Mouse (Mus musculus) MEL (cell line): ENCODE data around the gene Maml3. TPM values are rescaled to one million over a fixed set of nuclear protein-coding genes. Genes with fewer than 3 reads are reported as not detected.

Experiments used
- DNase-seq: peaks from one replicate; pipeline ENCODE4 v3.0.0; 2011; ENCODE audit warnings: low read depth, low spot score
- H3K27ac ChIP-seq: 2 replicates; pipeline ENCODE4 v1.5.1; 2012; ENCODE audit warnings: low read depth, mild to moderate bottlenecking, control low read depth, low read length, moderate library complexity; ENCODE audit not compliant: control insufficient read depth
- H3K27me3 ChIP-seq, 2 experiments: fragments of 150-350 bp in 1 of 2; sonication (generic) in 1 of 2; 2 replicates each; pipeline ENCODE4 v1.6.1; 2012; ENCODE audit warnings: low read length in 2 of 2, mild to moderate bottlenecking in 2 of 2, improper control_type of control experiment in 1 of 2, moderate library complexity in 1 of 2; ENCODE audit not compliant: insufficient read depth in 2 of 2, control insufficient read depth in 1 of 2
- H3K36me3 ChIP-seq, 2 experiments: 2 replicates each; pipeline ENCODE4 v1.6.1; 2012 to 2014; ENCODE audit warnings: low read length in 2 of 2, improper control_type of control experiment in 1 of 2, inconsistent platforms in 1 of 2, mild to moderate bottlenecking in 1 of 2; ENCODE audit not compliant: insufficient read depth in 2 of 2, control insufficient read depth in 1 of 2
- H3K4me1 ChIP-seq, 2 experiments: fragments of 150-350 bp in 1 of 2; sonication (generic) in 1 of 2; 2 replicates each; pipeline ENCODE4 v1.6.1; 2012; ENCODE audit warnings: low read length in 2 of 2, improper control_type of control experiment in 1 of 2, mild to moderate bottlenecking in 1 of 2; ENCODE audit not compliant: insufficient read depth in 2 of 2, control insufficient read depth in 1 of 2
- H3K4me3 ChIP-seq, 2 experiments: fragments of 150-350 bp in 1 of 2; sonication (generic) in 1 of 2; 2 replicates each; pipeline ENCODE4 v1.5.1; 2012; ENCODE audit warnings: low read depth in 2 of 2, low read length in 2 of 2, mild to moderate bottlenecking in 2 of 2, moderate library complexity in 2 of 2, control low read depth in 1 of 2, improper control_type of control experiment in 1 of 2; ENCODE audit not compliant: control insufficient read depth in 1 of 2, insufficient read depth in 1 of 2
- H3K79me2 ChIP-seq: 2 replicates; pipeline ENCODE4 v1.6.1; 2012; ENCODE audit warnings: mild to moderate bottlenecking, low read length, moderate library complexity; ENCODE audit not compliant: control insufficient read depth, poor library complexity, insufficient read depth
- H3K9ac ChIP-seq: 2 replicates; pipeline ENCODE4 v1.6.1; 2012; ENCODE audit warnings: low read depth, mild to moderate bottlenecking, control low read depth, low read length, moderate library complexity; ENCODE audit not compliant: control insufficient read depth, poor library complexity, severe bottlenecking
- H3K9me3 ChIP-seq: fragments of 150-350 bp; sonication (generic); replicated peaks from 2 replicates; pipeline ENCODE4 v1.6.1; 2012; ENCODE audit warnings: mild to moderate bottlenecking, low read length, improper control_type of control experiment, moderate library complexity; ENCODE audit not compliant: insufficient read depth
- BHLHE40 ChIP-seq: IDR thresholded peaks from 2 replicates; pipeline ENCODE4 v1.6.1; 2012; ENCODE audit warnings: low read depth, mild to moderate bottlenecking, inconsistent platforms, low read length, improper control_type of control experiment, borderline replicate concordance
- ELF1 ChIP-seq: IDR thresholded peaks from 2 replicates; pipeline ENCODE4 v1.6.1; 2014; ENCODE audit warnings: low read depth, mild to moderate bottlenecking, inconsistent platforms, low read length, improper control_type of control experiment, moderate library complexity
- EP300 ChIP-seq, 2 experiments: IDR thresholded peaks; 2 replicates each; pipeline ENCODE4 v1.6.1; 2011; ENCODE audit warnings: improper control_type of control experiment in 2 of 2, low read length in 2 of 2, low read depth in 1 of 2, mild to moderate bottlenecking in 1 of 2
- ETS1 ChIP-seq: IDR thresholded peaks from 2 replicates; pipeline ENCODE4 v1.6.1; 2012; ENCODE audit warnings: low read depth, mild to moderate bottlenecking, inconsistent platforms, low read length, improper control_type of control experiment, moderate library complexity
- GABPA ChIP-seq: IDR thresholded peaks from 2 replicates; pipeline ENCODE4 v1.6.1; 2012; ENCODE audit warnings: low read depth, mild to moderate bottlenecking, inconsistent platforms, low read length, improper control_type of control experiment, moderate library complexity
- GATA1 ChIP-seq: IDR thresholded peaks from 2 replicates; pipeline ENCODE4 v1.6.1; 2011; ENCODE audit warnings: low read depth, low read length, improper control_type of control experiment
- HCFC1 ChIP-seq: IDR thresholded peaks from 2 replicates; pipeline ENCODE4 v1.6.1; 2012; ENCODE audit warnings: low read depth, mild to moderate bottlenecking, inconsistent platforms, low read length, improper control_type of control experiment, moderate library complexity
- JUND ChIP-seq: IDR thresholded peaks from 2 replicates; pipeline ENCODE4 v1.6.1; 2011; ENCODE audit warnings: low read depth, mild to moderate bottlenecking, improper control_type of control experiment, low read length
- KAT2A ChIP-seq: conservative IDR thresholded peaks from 2 replicates; pipeline ENCODE4 v1.6.1; 2012; ENCODE audit warnings: low read depth, low read length, improper control_type of control experiment, inconsistent platforms
- MAZ ChIP-seq: IDR thresholded peaks from 2 replicates; pipeline ENCODE4 v1.6.1; 2012; ENCODE audit warnings: low read depth, mild to moderate bottlenecking, inconsistent platforms, low read length, improper control_type of control experiment
- MYB ChIP-seq: IDR thresholded peaks from 2 replicates; pipeline ENCODE4 v1.6.1; 2011; ENCODE audit warnings: mild to moderate bottlenecking, low read depth, low read length, improper control_type of control experiment
- MYC ChIP-seq: IDR thresholded peaks from 2 replicates; pipeline ENCODE4 v1.6.1; 2011; ENCODE audit warnings: low read depth, mild to moderate bottlenecking, low read length, improper control_type of control experiment, moderate library complexity
- POLR2A ChIP-seq, 2 experiments: IDR thresholded peaks; 2 replicates each; pipeline ENCODE4 v1.6.1; 2011 to 2012; ENCODE audit warnings: low read length in 2 of 2, mild to moderate bottlenecking in 2 of 2, control low read depth in 1 of 2, improper control_type of control experiment in 1 of 2, low read depth in 1 of 2, moderate library complexity in 1 of 2; ENCODE audit not compliant: control insufficient read depth in 1 of 2, insufficient read depth in 1 of 2, poor library complexity in 1 of 2
- POLR2AphosphoS2 ChIP-seq: IDR thresholded peaks from 2 replicates; pipeline ENCODE4 v1.6.1; 2011; ENCODE audit warnings: low read length, improper control_type of control experiment
- RAD21 ChIP-seq: IDR thresholded peaks from 2 replicates; pipeline ENCODE4 v1.6.1; 2011; ENCODE audit warnings: mild to moderate bottlenecking, low read depth, low read length, improper control_type of control experiment
- SMC3 ChIP-seq: IDR thresholded peaks from 2 replicates; pipeline ENCODE4 v1.6.1; 2011; ENCODE audit warnings: low read depth, low read length, improper control_type of control experiment
- TAL1 ChIP-seq: IDR thresholded peaks from 2 replicates; pipeline ENCODE4 v1.6.1; 2012; ENCODE audit warnings: mild to moderate bottlenecking, inconsistent platforms, low read length, moderate library complexity, mixed read lengths
- TBP ChIP-seq: IDR thresholded peaks from 2 replicates; pipeline ENCODE4 v1.8.0; 2011; ENCODE audit warnings: low read depth, low read length, improper control_type of control experiment
- USF1 ChIP-seq: IDR thresholded peaks from 2 replicates; pipeline ENCODE4 v1.6.1; 2014; ENCODE audit warnings: low read depth, mild to moderate bottlenecking, inconsistent platforms, low read length, improper control_type of control experiment, moderate library complexity
- USF2 ChIP-seq, 2 experiments: IDR thresholded peaks; 2 replicates each; pipeline ENCODE4 v1.6.1; 2011 to 2012; ENCODE audit warnings: improper control_type of control experiment in 2 of 2, low read length in 2 of 2, borderline replicate concordance in 1 of 2, inconsistent platforms in 1 of 2, low read depth in 1 of 2, mild to moderate bottlenecking in 1 of 2; ENCODE audit not compliant: insufficient read depth in 1 of 2
- ZKSCAN1 ChIP-seq: IDR thresholded peaks from 2 replicates; pipeline ENCODE4 v1.6.1; 2012; ENCODE audit warnings: low read depth, mild to moderate bottlenecking, inconsistent platforms, low read length, improper control_type of control experiment, moderate library complexity
- ZNF384 ChIP-seq: IDR thresholded peaks from 2 replicates; pipeline ENCODE4 v1.6.1; 2012; ENCODE audit warnings: low read depth, mild to moderate bottlenecking, inconsistent platforms, low read length, improper control_type of control experiment
- polyA plus RNA-seq, 2 experiments: library from polyadenylated mRNA; stranded (reverse) in 1 of 2; unstranded in 1 of 2; fragments of >175 nt in 1 of 2; fragments of >200 nt in 1 of 2; gene quantifications; 2 replicates each; pipeline versions ENCODE4 v1.2.1 to v1.2.4; 2012; ENCODE audit warnings: low replicate concordance in 2 of 2, low read depth in 1 of 2; ENCODE audit not compliant: insufficient read length in 2 of 2, insufficient read depth in 1 of 2, missing spikeins in 1 of 2
- total RNA-seq: library from RNA; depleted of rRNA; stranded (reverse); fragments of 300-350 nt; gene quantifications from 2 replicates; pipeline ENCODE4 v1.2.3, GENCODE M21; 2012

Gene Maml3
- total and polyA plus RNA-seq, 3 experiments: 2.0 to 4.1 TPM; not detected in 1

DNA sequence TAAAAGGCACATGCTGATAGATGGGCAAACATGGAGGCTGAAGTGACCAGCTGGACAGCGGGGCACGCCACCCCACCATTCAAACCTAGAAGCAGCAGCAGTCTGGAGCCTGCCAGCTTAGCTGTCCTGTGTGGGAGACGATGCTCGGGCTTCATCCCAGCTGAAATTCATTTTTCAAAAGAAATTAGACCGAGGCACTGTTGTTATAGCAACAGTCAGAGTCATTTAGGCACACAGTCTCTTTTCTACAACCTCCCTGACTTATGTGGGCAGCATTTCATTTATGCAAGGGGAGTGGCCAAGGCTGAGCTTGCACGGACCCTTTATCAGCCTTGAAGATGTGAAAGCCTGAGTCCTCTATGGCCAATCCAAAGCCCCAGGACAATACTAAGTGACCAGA is 234.9 kb downstream of the Maml3 start:
- H3K27ac ChIP-seq: no peak overlapping the region
- H3K27me3 ChIP-seq: no peaks in the 10 kb centered on the region
- TF ChIP-seq ELF1 (no peak), MYB (no peak), TAL1 (no peak), USF1 (no peak), POLR2A (IDR thresholded peaks at IDR 0.05; ENCODE audit: control insufficient read depth in 1 of 2, insufficient read depth in 1 of 2, low read depth in 1 of 2, low read length in 2 of 2, poor library complexity in 1 of 2) (no peak), EP300 (IDR thresholded peaks at IDR 0.05; ENCODE audit: low read depth in 1 of 2, low read length in 2 of 2) (no peak), ETS1 (no peak), BHLHE40 (no peak), GABPA (no peak), USF2 (IDR thresholded peaks at IDR 0.05; ENCODE audit: borderline replicate concordance in 1 of 2, insufficient read depth in 1 of 2, low read depth in 1 of 2, low read length in 2 of 2) (no peak), ZKSCAN1 (no peak)
- peaks cover 0 to 3% of the 10 kb centered on the region in 2 experiments; a peak in 2 of 4 replicates for H3K36me3 ChIP-seq
- no peaks in the 10 kb centered on the region for H3K9me3 ChIP-seq
- peaks cover 3 to 4% of the 10 kb centered on the region in 2 experiments for H3K4me1 ChIP-seq
- no peak overlapping the region for H3K9ac ChIP-seq
- no peak for DNase-seq
- no peak overlapping the region for H3K4me3 ChIP-seq
- H3K79me2 ChIP-seq: no peaks in the 10 kb centered on the region

GRCm38 (mm10) chr3:51868857-51869256 is 236.0 kb downstream of the Maml3 start:
- no peak for TF ChIP-seq HCFC1
- TF ChIP-seq RAD21: no peak
- TF ChIP-seq TBP: no peak
- TF ChIP-seq MYC: no peak
- TF ChIP-seq BHLHE40: no peak
- TF ChIP-seq POLR2AphosphoS2: no peak
- no peak for TF ChIP-seq USF1
- no peak for TF ChIP-seq EP300 (IDR thresholded peaks at IDR 0.05; ENCODE audit: low read depth in 1 of 2, low read length in 2 of 2)
- no peak for TF ChIP-seq USF2 (IDR thresholded peaks at IDR 0.05; ENCODE audit: borderline replicate concordance in 1 of 2, insufficient read depth in 1 of 2, low read depth in 1 of 2, low read length in 2 of 2)
- no peak for TF ChIP-seq KAT2A
- no peak for TF ChIP-seq SMC3
- TF ChIP-seq GABPA: no peak
- no peak for TF ChIP-seq MAZ
- TF ChIP-seq JUND: no peak
- no peak for TF ChIP-seq GATA1
- TF ChIP-seq ZNF384: no peak
- Histone ChIP-seq H3K9me3 (no peaks in the 10 kb centered on the region), H3K79me2 (no peaks in the 10 kb centered on the region), H3K4me3 (no peak overlapping the region), H3K27ac (no peak overlapping the region), H3K9ac (no peak overlapping the region), H3K4me1 (peaks cover under 1 to 3% of the 10 kb centered on the region in 2 experiments), H3K36me3 (no peaks in the 10 kb centered on the region; a peak in 2 of 4 replicates), H3K27me3 (no peaks in the 10 kb centered on the region)
- DNase-seq: no peak
